Mouse (Mus musculus) heart, postnatal 0 days (tissue): Measurements from ENCODE around the gene 4930583I09Rik.

Source experiments
- CTCF ChIP-seq: IDR thresholded peaks from 2 replicates; pipeline ENCODE4 v1.5.1; 2016; ENCODE audit warnings: antibody characterized with exemption, control low read depth, low read depth
- EP300 ChIP-seq: IDR thresholded peaks from 2 replicates; pipeline ENCODE4 v1.6.1; 2016; ENCODE audit warnings: antibody characterized with exemption, low read depth

- no peak for TF ChIP-seq CTCF
- no peak for TF ChIP-seq EP300
These were observed 14.9 kb downstream of the 4930583I09Rik start for GRCm38 (mm10) chr17:64820841-64821593.
